Mouse (Mus musculus): Measurements from ENCODE around the gene Ino80. TPM values are rescaled to one million over a fixed set of nuclear protein-coding genes. Genes with fewer than 3 reads are reported as not detected.

Gene Ino80
- total and polyA plus RNA-seq, 2 experiments from 2014 or later, result 2.4 to 13.2 TPM

DNA sequence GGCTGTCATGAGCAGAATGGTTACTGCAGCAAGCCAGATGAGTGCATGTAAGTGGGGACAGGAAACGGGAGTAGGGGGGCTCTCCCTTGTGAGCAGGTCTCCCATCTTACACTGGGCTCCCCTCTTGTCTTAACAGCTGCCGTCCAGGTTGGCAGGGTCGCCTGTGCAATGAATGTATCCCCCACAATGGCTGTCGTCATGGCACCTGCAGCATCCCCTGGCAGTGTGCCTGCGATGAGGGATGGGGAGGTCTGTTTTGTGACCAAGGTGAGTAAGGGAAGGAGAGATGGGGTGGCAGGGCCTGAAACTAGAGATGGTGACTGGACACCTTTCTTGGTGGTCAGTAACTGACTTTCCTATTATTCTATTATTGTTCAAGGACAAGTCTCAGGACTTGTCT lies 148.9 kb downstream of the Ino80 start:
- Histone ChIP-seq H3K27me3 (ENCODE audit: insufficient read depth, low read length) (peaks cover 65% of the 10 kb centered on the region), H3K4me1 (ENCODE audit: insufficient read depth, low read length) (peaks cover 11% of the 10 kb centered on the region), H3K9me3 (ENCODE audit: low read length) (no peaks in the 10 kb centered on the region), H3K4me2 (ENCODE audit: low read depth, low read length, poor library complexity, severe bottlenecking) (peak overlapping the region; percentile 99; the same call in 1 of the 2 replicates), H3K9ac (replicated peaks; ENCODE audit: low read length, poor library complexity, severe bottlenecking) (no peak overlapping the region), H3K4me3 (ENCODE audit: low read depth, low read length) (no peak overlapping the region), H3K27ac (ENCODE audit: low read depth, low read length) (no peak overlapping the region), H3K36me3 (ENCODE audit: insufficient read depth, low read length) (peaks cover 3% of the 10 kb centered on the region; the same call in 1 of the 2 replicates)
- ATAC-seq (ENCODE audit: low FRiP score) (no peak), DNase-seq (ENCODE audit: low spot score) (no peak)
- 37% methylated on average over 5 of the region's 5 CpGs for WGBS
- TF ChIP-seq CTCF (IDR thresholded peaks at IDR 0.05), result no peak

DNA sequence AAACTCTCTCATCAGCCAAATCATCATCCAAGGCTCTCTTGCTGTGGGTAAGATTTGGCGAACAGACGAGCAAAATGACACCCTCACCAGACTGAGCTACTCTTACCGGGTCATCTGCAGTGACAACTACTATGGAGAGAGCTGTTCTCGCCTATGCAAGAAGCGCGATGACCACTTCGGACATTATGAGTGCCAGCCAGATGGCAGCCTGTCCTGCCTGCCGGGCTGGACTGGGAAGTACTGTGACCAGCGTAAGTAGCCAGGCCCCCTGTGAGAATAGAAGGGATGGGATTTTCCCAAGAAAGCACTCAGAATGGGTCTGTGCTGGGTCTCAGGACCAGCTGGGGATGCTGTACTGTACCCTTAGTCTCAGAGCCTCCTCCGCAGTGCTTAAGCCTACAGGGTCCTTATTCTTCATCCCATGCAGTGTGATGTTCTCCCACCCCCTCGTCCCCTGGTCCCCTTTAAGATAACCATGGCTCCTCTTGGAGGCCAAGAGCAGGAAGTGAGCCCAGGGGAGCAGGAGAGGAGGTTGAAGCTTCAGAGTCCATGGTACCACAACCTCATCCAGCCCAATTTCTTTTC lies 149.5 kb downstream of the Ino80 start:
- peak overlapping the region; percentile 24 for H3K9ac ChIP-seq (replicated peaks; ENCODE audit: low read length, poor library complexity, severe bottlenecking)
- 17% methylated on average over 11 of the region's 11 CpGs for WGBS
- TF ChIP-seq CTCF (IDR thresholded peaks at IDR 0.05), result no peak
- H3K9me3 ChIP-seq (ENCODE audit: low read length), result no peaks in the 10 kb centered on the region
- DNase-seq (ENCODE audit: low spot score) (no peak), ATAC-seq (ENCODE audit: low FRiP score) (no peak)
- peaks cover 3% of the 10 kb centered on the region; the same call in 1 of the 2 replicates for H3K36me3 ChIP-seq (ENCODE audit: insufficient read depth, low read length)
- peak overlapping the region; percentile 99 for H3K4me2 ChIP-seq (ENCODE audit: low read depth, low read length, poor library complexity, severe bottlenecking)
- peak overlapping the region; percentile 44 for H3K4me3 ChIP-seq (ENCODE audit: low read depth, low read length)
- H3K4me1 ChIP-seq (ENCODE audit: insufficient read depth, low read length), result peaks cover 11% of the 10 kb centered on the region
- peaks cover 70% of the 10 kb centered on the region for H3K27me3 ChIP-seq (ENCODE audit: insufficient read depth, low read length)
- no peak overlapping the region for H3K27ac ChIP-seq (ENCODE audit: low read depth, low read length)

DNA sequence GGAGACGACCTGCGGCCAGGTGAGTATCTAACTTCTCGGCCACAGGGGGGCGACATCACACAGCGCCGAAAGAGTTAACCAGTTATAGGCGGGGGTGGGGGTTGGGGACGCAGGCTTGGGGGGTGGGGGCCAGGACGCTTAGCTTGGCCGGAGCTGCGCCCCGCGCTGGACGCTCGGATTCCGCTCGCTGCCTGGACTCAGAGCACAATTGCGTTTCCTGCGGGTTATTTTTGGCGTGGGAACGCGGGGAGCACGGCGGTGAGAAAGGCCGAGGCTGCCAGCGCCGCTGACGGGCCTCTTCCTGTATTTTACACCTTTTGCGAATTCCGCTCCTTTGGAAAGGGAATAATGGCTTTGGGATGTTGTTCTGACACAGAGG lies 150.4 kb downstream of the Ino80 start:
- no peaks in the 10 kb centered on the region for H3K9me3 ChIP-seq (ENCODE audit: low read length)
- peak overlapping the region; percentile 54 for H3K9ac ChIP-seq (replicated peaks; ENCODE audit: low read length, poor library complexity, severe bottlenecking)
- peaks cover 16% of the 10 kb centered on the region for H3K4me1 ChIP-seq (ENCODE audit: insufficient read depth, low read length)
- H3K4me2 ChIP-seq (ENCODE audit: low read depth, low read length, poor library complexity, severe bottlenecking), result peak overlapping the region; percentile 99
- ATAC-seq (ENCODE audit: low FRiP score), result no peak
- no peak overlapping the region for H3K27ac ChIP-seq (ENCODE audit: low read depth, low read length)
- peak; percentile 72 for TF ChIP-seq CTCF (IDR thresholded peaks at IDR 0.05)
- under 1% methylated on average over 30 of the region's 30 CpGs for WGBS
- peak; percentile 53 for DNase-seq (ENCODE audit: low spot score)
- H3K27me3 ChIP-seq (ENCODE audit: insufficient read depth, low read length), result peaks cover 75% of the 10 kb centered on the region
- H3K36me3 ChIP-seq (ENCODE audit: insufficient read depth, low read length), result peaks cover 3% of the 10 kb centered on the region; the same call in 1 of the 2 replicates
- peak overlapping the region; percentile 44 for H3K4me3 ChIP-seq (ENCODE audit: low read depth, low read length)

DNA sequence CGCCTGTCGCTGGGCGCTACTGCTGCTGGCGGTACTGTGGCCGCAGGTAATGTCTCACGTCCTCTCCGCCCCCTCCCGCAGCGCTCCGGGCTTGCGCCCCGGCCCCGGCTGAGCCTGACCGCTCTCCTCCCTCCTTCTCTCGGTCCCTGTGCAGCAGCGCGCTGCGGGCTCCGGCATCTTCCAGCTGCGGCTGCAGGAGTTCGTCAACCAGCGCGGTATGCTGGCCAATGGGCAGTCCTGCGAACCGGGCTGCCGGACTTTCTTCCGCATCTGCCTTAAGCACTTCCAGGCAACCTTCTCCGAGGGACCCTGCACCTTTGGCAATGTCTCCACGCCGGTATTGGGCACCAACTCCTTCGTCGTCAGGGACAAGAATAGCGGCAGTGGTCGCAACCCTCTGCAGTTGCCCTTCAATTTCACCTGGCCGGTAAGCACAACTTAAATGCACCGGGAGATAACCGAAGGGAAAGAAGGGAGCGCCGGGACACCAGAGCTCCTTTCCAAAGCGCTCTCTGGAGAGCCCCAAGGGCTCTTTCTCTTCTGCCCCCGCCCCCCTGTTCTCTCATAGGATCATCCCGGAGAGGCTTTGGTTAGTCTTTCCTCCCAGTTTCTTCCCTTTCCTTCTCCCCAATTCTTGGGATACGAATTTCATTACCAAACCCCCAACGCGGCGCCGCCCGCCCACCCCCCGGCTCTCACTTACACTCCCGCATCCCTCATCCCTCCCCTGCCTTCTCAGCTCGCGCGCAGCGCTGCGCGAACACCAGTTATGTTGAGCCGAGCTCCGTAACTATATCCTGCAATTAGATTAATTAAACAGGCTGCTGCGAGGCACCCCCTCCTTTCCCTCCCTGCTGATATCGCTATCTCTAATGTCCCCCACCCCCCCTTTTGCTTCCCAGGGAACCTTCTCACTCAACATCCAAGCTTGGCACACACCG lies 151.1 kb downstream of the Ino80 start:
- Histone ChIP-seq H3K36me3 (ENCODE audit: insufficient read depth, low read length) (peaks cover 3% of the 10 kb centered on the region; the same call in 1 of the 2 replicates), H3K4me3 (ENCODE audit: low read depth, low read length) (peak overlapping the region; percentile 44), H3K27me3 (ENCODE audit: insufficient read depth, low read length) (peaks cover 73% of the 10 kb centered on the region), H3K27ac (ENCODE audit: low read depth, low read length) (no peak overlapping the region), H3K9ac (replicated peaks; ENCODE audit: low read length, poor library complexity, severe bottlenecking) (peak overlapping the region; percentile 54), H3K4me1 (ENCODE audit: insufficient read depth, low read length) (peaks cover 19% of the 10 kb centered on the region), H3K4me2 (ENCODE audit: low read depth, low read length, poor library complexity, severe bottlenecking) (peak overlapping the region; percentile 99), H3K9me3 (ENCODE audit: low read length) (no peaks in the 10 kb centered on the region)
- TF ChIP-seq CTCF (IDR thresholded peaks at IDR 0.05), result no peak
- under 1% methylated on average over 59 of the region's 61 CpGs for WGBS
- DNase-seq (ENCODE audit: low spot score) (no peak), ATAC-seq (ENCODE audit: low FRiP score) (no peak)

DNA sequence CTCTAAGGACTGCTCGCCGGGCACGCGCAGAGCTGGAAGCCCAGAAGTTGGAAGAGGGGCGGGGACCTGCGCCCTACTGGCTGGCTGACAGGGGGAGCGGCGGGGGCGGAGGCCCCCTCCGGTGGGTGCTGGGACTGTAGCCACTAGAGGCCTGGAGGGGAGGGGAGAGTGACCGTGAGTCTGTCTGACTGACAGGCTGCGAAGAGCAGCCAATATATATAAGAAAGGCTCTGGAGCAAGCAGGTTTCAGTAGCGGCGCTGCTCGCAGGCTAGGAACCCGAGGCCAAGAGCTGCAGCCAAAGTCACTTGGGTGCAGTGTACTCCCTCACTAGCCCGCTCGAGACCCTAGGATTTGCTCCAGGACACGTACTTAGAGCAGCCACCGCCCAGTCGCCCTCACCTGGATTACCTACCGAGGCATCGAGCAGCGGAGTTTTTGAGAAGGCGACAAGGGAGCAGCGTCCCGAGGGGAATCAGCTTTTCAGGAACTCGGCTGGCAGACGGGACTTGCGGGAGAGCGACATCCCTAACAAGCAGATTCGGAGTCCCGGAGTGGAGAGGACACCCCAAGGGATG lies 151.8 kb downstream of the Ino80 start, which contains the start of gene Dll4:
TSS of gene Dll4 (plus strand) at position 217 of the 576 bp plus-strand sequence.
- ATAC-seq (ENCODE audit: low FRiP score), result no peak
- WGBS, result under 1% methylated on average over 32 of the region's 33 CpGs

More for the DNA sequence above, 151.8 kb downstream of the Ino80 start, which contains the start of gene Dll4:
- DNase-seq (ENCODE audit: low spot score), result peak; percentile 27
- Histone ChIP-seq H3K9ac (replicated peaks; ENCODE audit: low read length, poor library complexity, severe bottlenecking) (peak within 1 kb of the TSS; percentile 54), H3K9me3 (ENCODE audit: low read length) (no peaks in the 10 kb centered on the region), H3K4me3 (ENCODE audit: low read depth, low read length) (peak within 1 kb of the TSS; percentile 44), H3K4me1 (ENCODE audit: insufficient read depth, low read length) (peaks cover 19% of the 10 kb centered on the region), H3K36me3 (ENCODE audit: insufficient read depth, low read length) (peaks cover 2% of the 10 kb centered on the region; the same call in 1 of the 2 replicates), H3K27me3 (ENCODE audit: insufficient read depth, low read length) (peaks cover 73% of the 10 kb centered on the region), H3K4me2 (ENCODE audit: low read depth, low read length, poor library complexity, severe bottlenecking) (peak within 1 kb of the TSS; percentile 99), H3K27ac (ENCODE audit: low read depth, low read length) (no peak within 1 kb of the TSS)
- no peak; the same call in 1 of the 2 replicates for TF ChIP-seq CTCF (IDR thresholded peaks at IDR 0.05)
